Mouse (Mus musculus) forebrain, postnatal 0 days (tissue): Measurements from ENCODE around the gene Dclk2. TPM values are rescaled to one million over a fixed set of nuclear protein-coding genes. Genes with fewer than 3 reads are reported as not detected.
A peak's percentile ranks its signal among the peaks of the same experiment; 100 is the strongest.

Source experiments
- ATAC-seq: fragments of 200-750 bp; cut with Nextera tagmentation; 2 replicates; pipeline ENCODE4 v1.8.0; 2017; ENCODE audit warnings: mild to moderate bottlenecking, moderate library complexity
- DNase-seq: peaks from one replicate; pipeline ENCODE4 v3.0.0-alpha.2; 2015
- H3K27ac ChIP-seq: fragments of 300-500 bp; sonication (generic); 2 replicates; pipeline ENCODE4 v1.5.1; 2014; ENCODE audit warnings: low read depth, mild to moderate bottlenecking, antibody characterized with exemption, low read length, moderate library complexity, mixed read lengths
- H3K27me3 ChIP-seq: fragments of 300-500 bp; sonication (generic); 2 replicates; pipeline ENCODE4 v1.6.1; 2014; ENCODE audit warnings: mild to moderate bottlenecking, low read length, mixed read lengths; ENCODE audit not compliant: insufficient read depth
- H3K36me3 ChIP-seq: fragments of 300-500 bp; sonication (generic); 2 replicates; pipeline ENCODE4 v1.6.1; 2014; ENCODE audit warnings: mild to moderate bottlenecking, moderate library complexity; ENCODE audit not compliant: insufficient read depth
- H3K4me1 ChIP-seq: fragments of 300-500 bp; sonication (generic); 2 replicates; pipeline ENCODE4 v1.6.1; 2014; ENCODE audit warnings: antibody characterized with exemption; ENCODE audit not compliant: insufficient read depth
- H3K4me2 ChIP-seq: fragments of 300-500 bp; sonication (generic); 2 replicates; pipeline ENCODE4 v1.6.1; 2014; ENCODE audit warnings: low read depth, mild to moderate bottlenecking, moderate library complexity
- H3K4me3 ChIP-seq: fragments of 300-500 bp; sonication (generic); 2 replicates; pipeline ENCODE4 v1.5.1; 2014; ENCODE audit warnings: low read depth, low read length, mixed read lengths
- H3K9ac ChIP-seq: fragments of 300-500 bp; sonication (generic); 2 replicates; pipeline ENCODE4 v1.6.1; 2014; ENCODE audit warnings: mild to moderate bottlenecking
- H3K9me3 ChIP-seq: fragments of 300-500 bp; sonication (generic); 2 replicates; pipeline ENCODE4 v1.6.1; 2016; ENCODE audit warnings: low read length
- CTCF ChIP-seq: sonication (generic); IDR thresholded peaks from 2 replicates; pipeline ENCODE4 v1.5.1; 2016; ENCODE audit warnings: antibody characterized with exemption, control low read depth, low read depth
- WGBS: fragments of 180-500 bp; shearing (Covaris S2); extraction: QIAGEN DNeasy Blood & Tissue Kit; methylation state at CpG from one replicate; pipeline ENCODE4 v1.1.7; 2014; 5-methylcytosine and 5-hydroxymethylcytosine counted together
- polyA plus RNA-seq: library from polyadenylated mRNA; unstranded; fragments of >200 nt; fragmentation: Nextera tagmentation; extraction: Ambion mirVana; gene quantifications from 2 replicates; pipeline ENCODE4 v1.2.1, GENCODE M21; 2015
- total RNA-seq: library from RNA; depleted of rRNA; stranded (reverse); fragments of >200 nt; gene quantifications from 2 replicates; pipeline ENCODE4 v1.2.3, GENCODE M21; 2014

The Dclk2 gene
- total and polyA plus RNA-seq, 2 experiments from 2014 or later, result 72.4 to 166 TPM

DNA sequence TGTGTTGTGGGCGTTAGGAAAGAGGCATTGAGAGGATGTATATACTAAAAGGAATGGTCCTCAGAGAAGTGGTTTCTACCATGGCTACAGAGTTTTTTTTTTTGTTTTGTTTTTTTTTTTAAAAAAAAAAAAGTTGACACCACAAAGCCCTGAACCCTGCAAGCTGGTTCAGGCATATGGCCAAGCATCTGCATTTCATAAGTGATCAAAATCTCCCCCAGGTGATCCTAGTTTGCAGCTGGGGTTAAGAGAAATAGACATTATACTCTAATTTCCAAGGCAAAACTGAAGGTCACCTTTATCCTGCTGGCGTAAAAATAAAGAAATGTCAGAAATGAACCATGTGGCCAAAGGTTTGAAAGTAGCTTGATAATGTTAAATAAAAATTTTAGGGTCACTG, 60.9 kb downstream of the Dclk2 start:
- DNase-seq (no peak), ATAC-seq (no peak)
- Histone ChIP-seq H3K9me3 (no peaks in the 10 kb centered on the region), H3K27ac (no peak overlapping the region), H3K4me1 (peaks cover 14% of the 10 kb centered on the region), H3K4me2 (no peak overlapping the region), H3K4me3 (no peak overlapping the region), H3K27me3 (no peaks in the 10 kb centered on the region), H3K9ac (no peak overlapping the region), H3K36me3 (no peaks in the 10 kb centered on the region)
- no peak for TF ChIP-seq CTCF
- WGBS, result 95% methylated on average over 2 of the region's 2 CpGs

DNA sequence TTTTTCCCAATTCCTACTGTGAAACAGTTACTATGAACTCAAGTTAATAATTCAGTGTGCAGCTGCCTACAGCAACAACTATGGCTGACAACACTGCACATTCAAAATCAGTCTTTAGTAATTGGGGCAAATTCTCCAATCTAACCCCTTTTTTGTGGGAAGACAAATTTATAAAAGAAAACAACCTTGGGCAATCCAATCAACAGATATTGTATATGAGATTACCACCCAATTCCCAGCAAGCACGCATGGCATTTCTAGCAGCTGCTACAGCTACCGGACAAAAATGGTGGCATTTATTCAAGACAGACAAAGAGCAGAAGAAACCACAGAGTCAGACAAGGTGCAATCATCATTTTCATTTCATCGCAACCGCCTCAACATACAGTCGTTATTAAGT, 62.0 kb downstream of the Dclk2 start:
- Histone ChIP-seq H3K27me3 (no peaks in the 10 kb centered on the region), H3K9ac (no peak overlapping the region), H3K9me3 (no peaks in the 10 kb centered on the region), H3K4me1 (peaks cover 14% of the 10 kb centered on the region), H3K27ac (peak overlapping the region; percentile 67), H3K4me2 (no peak overlapping the region), H3K4me3 (no peak overlapping the region), H3K36me3 (no peaks in the 10 kb centered on the region)
- WGBS, result 60% methylated on average over 5 of the region's 5 CpGs
- ATAC-seq (no peak), DNase-seq (no peak)
- no peak for TF ChIP-seq CTCF

DNA sequence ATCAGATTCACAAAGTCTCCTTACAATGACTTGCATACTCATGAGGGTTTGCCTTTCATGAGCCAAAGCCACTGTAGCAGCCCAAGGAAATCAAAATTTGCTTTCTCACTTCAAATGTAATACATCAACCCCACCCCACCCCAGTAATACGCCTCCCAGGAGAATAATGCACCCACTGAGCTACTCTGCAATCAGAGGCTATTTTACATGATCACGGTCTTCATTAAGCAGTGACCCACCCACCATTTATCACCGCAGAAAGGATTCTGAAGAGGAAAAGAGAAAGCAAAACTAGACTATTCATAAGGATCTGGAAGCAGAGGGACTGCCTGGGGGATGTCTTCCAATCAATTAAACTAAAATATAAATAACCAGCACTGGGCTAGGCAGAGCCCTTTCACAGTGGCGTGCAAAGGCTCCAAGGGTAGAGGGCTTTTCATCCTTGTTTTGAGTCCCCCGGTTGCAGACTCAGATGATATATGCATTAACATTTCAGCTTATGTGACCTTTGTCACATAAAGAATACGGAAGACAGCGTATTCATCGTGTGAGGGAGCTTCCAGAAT, 62.7 kb downstream of the Dclk2 start:
- Histone ChIP-seq H3K4me2 (no peak overlapping the region; the same call in 1 of the 2 replicates), H3K36me3 (no peaks in the 10 kb centered on the region), H3K9ac (no peak overlapping the region), H3K9me3 (no peaks in the 10 kb centered on the region), H3K27ac (peak overlapping the region; percentile 62), H3K4me3 (no peak overlapping the region), H3K4me1 (peaks cover 8% of the 10 kb centered on the region), H3K27me3 (no peaks in the 10 kb centered on the region)
- WGBS, result 18% methylated on average over 8 of the region's 8 CpGs
- ATAC-seq (peak; percentile 76; the same call in 1 of the 2 replicates), DNase-seq (no peak)
- TF ChIP-seq CTCF, result no peak

DNA sequence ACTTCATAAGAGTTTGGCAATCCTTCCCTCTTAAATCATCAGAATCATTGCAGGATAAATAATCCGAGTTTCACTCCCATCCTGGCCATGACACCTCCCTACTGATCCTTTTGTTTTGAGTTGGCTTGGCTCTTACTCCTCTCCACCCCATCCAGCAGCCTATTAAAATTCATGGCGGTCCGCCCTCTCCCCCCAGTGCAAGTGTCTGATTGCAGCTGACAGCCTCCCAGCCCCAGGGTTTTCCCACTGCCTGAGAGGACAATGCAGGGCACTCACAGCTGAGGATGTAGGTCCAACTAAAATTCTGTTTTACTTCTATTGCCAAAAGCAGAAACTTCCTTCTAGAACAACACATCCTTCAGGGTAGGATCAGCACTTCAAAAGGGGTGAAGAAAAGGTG, 67.8 kb downstream of the Dclk2 start:
- peak; percentile 39 for DNase-seq

DNA sequence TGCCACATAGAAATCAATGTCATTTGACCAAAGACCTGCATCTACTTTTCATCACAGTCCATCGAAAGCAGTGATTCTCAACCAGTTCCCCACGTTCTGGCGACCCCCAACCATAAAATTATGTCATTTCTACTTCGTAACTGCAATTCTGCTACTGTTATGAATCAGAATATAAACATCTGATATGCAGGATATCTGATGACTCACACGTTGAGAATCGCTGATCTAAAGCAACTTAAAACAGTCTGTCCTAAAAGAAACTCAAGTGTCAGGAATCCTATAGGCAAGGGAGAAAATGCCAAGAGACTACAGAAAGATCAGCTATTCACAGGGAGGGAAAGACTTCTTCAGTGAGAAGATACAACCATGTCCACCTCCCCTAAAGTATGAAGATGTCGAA, 69.5 kb downstream of the Dclk2 start:
- Histone ChIP-seq H3K9me3 (no peaks in the 10 kb centered on the region), H3K36me3 (no peaks in the 10 kb centered on the region), H3K4me3 (no peak overlapping the region), H3K27ac (peak overlapping the region; percentile 47), H3K9ac (no peak overlapping the region), H3K27me3 (no peaks in the 10 kb centered on the region), H3K4me1 (peaks cover 13% of the 10 kb centered on the region), H3K4me2 (no peak overlapping the region)
- ATAC-seq (no peak), DNase-seq (no peak)
- no peak for TF ChIP-seq CTCF
- WGBS, result 85% methylated on average over 7 of the region's 7 CpGs

More for the DNA sequence above, 67.8 kb downstream of the Dclk2 start:
- H3K27ac ChIP-seq, result no peak overlapping the region
- no peaks in the 10 kb centered on the region for H3K36me3 ChIP-seq
- H3K9me3 ChIP-seq, result no peaks in the 10 kb centered on the region
- no peak for TF ChIP-seq CTCF
- ATAC-seq, result peak; percentile 77
- H3K27me3 ChIP-seq, result no peaks in the 10 kb centered on the region
- H3K4me2 ChIP-seq, result no peak overlapping the region
- H3K4me1 ChIP-seq, result peaks cover 13% of the 10 kb centered on the region
- no peak overlapping the region for H3K9ac ChIP-seq
- no peak overlapping the region for H3K4me3 ChIP-seq
- WGBS, result 14% methylated on average over 3 of the region's 3 CpGs

DNA sequence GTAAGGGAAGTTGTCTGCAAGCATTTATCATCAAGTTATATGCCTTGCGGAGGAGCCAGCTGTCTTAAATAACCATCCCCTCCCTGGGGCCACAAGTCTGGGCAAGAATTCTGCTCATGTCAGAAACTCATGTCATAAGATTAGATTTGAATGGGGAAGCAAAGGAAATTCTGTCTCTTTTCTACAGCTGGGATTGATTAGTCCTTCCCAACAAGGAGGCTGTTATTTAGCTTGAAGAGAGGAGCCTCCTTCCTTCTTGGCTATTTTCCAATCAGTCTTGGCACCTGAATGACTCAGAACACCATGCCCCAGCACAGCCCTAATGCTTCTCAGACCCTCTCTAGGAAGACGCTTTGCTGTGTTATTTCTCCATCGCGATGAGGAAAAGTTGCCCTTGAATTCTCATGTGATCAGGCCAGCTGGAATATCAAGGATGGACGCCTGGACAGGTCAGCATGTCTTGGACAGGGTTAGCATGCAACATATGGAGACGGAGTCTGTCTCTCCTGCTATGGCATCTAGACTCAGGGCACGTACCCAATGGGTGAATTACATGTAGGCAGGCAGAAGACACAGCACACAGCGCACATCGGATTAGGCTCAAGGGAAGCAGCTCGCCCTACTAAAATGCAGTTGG, 70.1 kb downstream of the Dclk2 start:
- Histone ChIP-seq H3K9ac (no peak overlapping the region), H3K4me2 (no peak overlapping the region), H3K4me1 (peaks cover 18% of the 10 kb centered on the region), H3K36me3 (no peaks in the 10 kb centered on the region), H3K27ac (peak overlapping the region; percentile 47), H3K27me3 (no peaks in the 10 kb centered on the region), H3K9me3 (no peaks in the 10 kb centered on the region), H3K4me3 (no peak overlapping the region)
- WGBS, result 42% methylated on average over 10 of the region's 10 CpGs
- ATAC-seq (peak; percentile 26; the same call in 1 of the 2 replicates), DNase-seq (peak; percentile 39)
- TF ChIP-seq CTCF, result no peak

DNA sequence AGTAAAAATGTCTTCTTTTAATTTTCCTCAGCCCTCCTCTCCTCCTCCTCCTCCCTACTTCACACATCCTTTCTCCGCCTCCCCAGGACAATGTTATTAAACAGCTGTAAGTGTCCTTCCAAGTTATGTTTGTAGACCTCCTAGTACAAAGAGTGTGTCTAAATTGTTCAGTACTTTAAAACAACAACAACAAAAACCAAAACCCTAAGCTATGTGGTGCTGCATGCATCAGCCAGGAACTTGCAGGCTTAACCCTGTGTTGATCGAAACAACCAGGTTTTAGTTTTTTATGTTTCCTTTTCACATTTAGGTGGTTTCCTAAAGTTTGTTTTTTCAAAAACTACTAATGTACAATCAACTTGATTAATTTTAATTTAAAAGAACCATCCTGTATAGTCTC, 71.3 kb downstream of the Dclk2 start:
- ATAC-seq (no peak), DNase-seq (no peak)
- Histone ChIP-seq H3K27ac (no peak overlapping the region), H3K4me3 (no peak overlapping the region), H3K36me3 (no peaks in the 10 kb centered on the region), H3K27me3 (no peaks in the 10 kb centered on the region), H3K9me3 (no peaks in the 10 kb centered on the region), H3K4me2 (no peak overlapping the region), H3K9ac (no peak overlapping the region), H3K4me1 (peaks cover 27% of the 10 kb centered on the region)
- 75% methylated on average over 2 of the region's 2 CpGs for WGBS
- TF ChIP-seq CTCF, result no peak
